Comparison of ENCODE assay signal across 10 mouse cellular contexts in the genomic region with DNA sequence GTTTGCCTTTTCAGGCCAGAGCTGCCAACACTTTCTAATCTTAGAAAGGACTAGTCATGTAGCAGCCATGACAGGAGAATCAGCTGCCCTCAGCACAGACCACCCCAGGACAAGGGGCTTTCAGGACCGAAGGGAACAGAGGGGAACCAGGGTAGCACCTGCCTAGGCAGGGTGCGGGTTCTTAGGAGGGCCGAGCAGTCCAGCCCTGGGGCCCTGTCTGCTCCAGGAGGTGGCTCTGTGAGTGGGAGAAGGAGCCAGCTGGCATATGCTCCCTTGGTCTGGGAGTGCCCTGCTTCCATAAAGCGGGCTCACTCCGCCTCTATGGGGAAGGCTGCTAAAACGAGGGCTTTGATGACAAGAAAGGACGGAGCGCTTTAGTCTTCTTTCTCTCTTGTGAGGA. TPM values are rescaled to one million over a fixed set of nuclear protein-coding genes. Genes with fewer than 3 reads are reported as not detected.
DNase-seq lines count a peak whose midpoint lies in the region; ATAC-seq and TF ChIP-seq lines count a peak whose summit lies in the region.
"Had no signal": no experiment of that assay in that cellular context is flagged by ENCODE, and none has a peak within 500 bp of the region (broad histone marks: within the 10 kb centered on the region; RNA-seq: fewer than 3 reads in every experiment).

No protein-coding gene starts in this region.

- H3K36me3 ChIP-seq in neural tube, embryonic 12.5 days = peaks cover 29% of the 10 kb centered on the region
- H3K36me3 ChIP-seq in heart, embryonic 10.5 days = peaks cover 5% of the 10 kb centered on the region
- H3K36me3 ChIP-seq in midbrain, postnatal 0 days (ENCODE audit: insufficient read depth, low read length) = peaks cover 31% of the 10 kb centered on the region

- 65% methylated on average over 8 of the region's 8 CpGs for WGBS in neural tube, embryonic 12.5 days
- 73% methylated on average over 8 of the region's 8 CpGs for WGBS in heart, embryonic 10.5 days
- WGBS in midbrain, postnatal 0 days = 53% methylated on average over 7 of the region's 8 CpGs

- no peak overlapping the region for H3K4me3 ChIP-seq in neural tube, embryonic 12.5 days
- no peak overlapping the region for H3K4me3 ChIP-seq in heart, embryonic 10.5 days
- no peak overlapping the region for H3K4me3 ChIP-seq in midbrain, postnatal 0 days (ENCODE audit: low read depth, low read length)
- H3K4me3 ChIP-seq: embryonic facial prominence, embryonic 15.5 days had no signal

- no peaks in the 10 kb centered on the region for H3K9me3 ChIP-seq in neural tube, embryonic 12.5 days
- no peaks in the 10 kb centered on the region for H3K9me3 ChIP-seq in heart, embryonic 10.5 days
- no peaks in the 10 kb centered on the region for H3K9me3 ChIP-seq in midbrain, postnatal 0 days (ENCODE audit: low read length)
- H3K9me3 ChIP-seq: embryonic facial prominence, embryonic 15.5 days had no signal

- no peak for TF ChIP-seq CTCF in midbrain, postnatal 0 days (IDR thresholded peaks at IDR 0.05)

- H3K27ac ChIP-seq in neural tube, embryonic 12.5 days = no peak overlapping the region
- peak overlapping the region; percentile 79 for H3K27ac ChIP-seq in heart, embryonic 10.5 days
- no peak overlapping the region for H3K27ac ChIP-seq in midbrain, postnatal 0 days (ENCODE audit: low read depth, low read length)
- H3K27ac ChIP-seq: embryonic facial prominence, embryonic 15.5 days had no signal

- DNase-seq in cerebellum, postnatal 4 days (ENCODE audit: low spot score in 2 of 2) = no peak
- no peak for DNase-seq in neural tube, embryonic 10.5 days (ENCODE audit: extremely low spot score, low spot score)
- no peak for DNase-seq in heart, embryonic 10.5 days (ENCODE audit: low spot score)
- peak; percentile 54 for DNase-seq in midbrain, postnatal 0 days (ENCODE audit: low spot score)
- no peak for DNase-seq in layer of hippocampus, adult 8-10 months (ENCODE audit: low spot score in 2 of 2)
- DNase-seq in kidney, adult 18-20 months = no peak
- DNase-seq: kidney, postnatal 4 days had no signal

- no peaks in the 10 kb centered on the region for H3K27me3 ChIP-seq in neural tube, embryonic 12.5 days (replicated peaks)
- no peaks in the 10 kb centered on the region for H3K27me3 ChIP-seq in heart, embryonic 10.5 days (ENCODE audit: insufficient read depth, poor library complexity, severe bottlenecking)
- H3K27me3 ChIP-seq in midbrain, postnatal 0 days (ENCODE audit: insufficient read depth, low read length) = no peaks in the 10 kb centered on the region
- H3K27me3 ChIP-seq: embryonic facial prominence, embryonic 15.5 days had no signal

- peak; percentile 62; the same call in 1 of the 2 replicates for ATAC-seq in cerebellum, adult (ENCODE audit: insufficient number of reproducible peaks, low FRiP score, low TSS enrichment)
- ATAC-seq in neural tube, embryonic 12.5 days (ENCODE audit: low FRiP score, low read depth) = no peak
- ATAC-seq in midbrain, postnatal 0 days (ENCODE audit: low FRiP score) = no peak

- peaks cover 12% of the 10 kb centered on the region for H3K4me1 ChIP-seq in neural tube, embryonic 12.5 days
- peaks cover 47% of the 10 kb centered on the region for H3K4me1 ChIP-seq in heart, embryonic 10.5 days
- peaks cover 3% of the 10 kb centered on the region; the same call in 1 of the 2 replicates for H3K4me1 ChIP-seq in midbrain, postnatal 0 days (ENCODE audit: insufficient read depth, low read length)

- 0 out of 2 replicates have a peak overlapping the region, but pooled peaks have one; percentile 19 for H3K9ac ChIP-seq in neural tube, embryonic 12.5 days
- no peak overlapping the region for H3K9ac ChIP-seq in midbrain, postnatal 0 days (replicated peaks; ENCODE audit: low read length, poor library complexity, severe bottlenecking)
- H3K9ac ChIP-seq: embryonic facial prominence, embryonic 15.5 days had no signal

- H3K4me2 ChIP-seq in neural tube, embryonic 12.5 days (replicated peaks) = no peak overlapping the region
- no peak overlapping the region for H3K4me2 ChIP-seq in midbrain, postnatal 0 days (ENCODE audit: low read depth, low read length, poor library complexity, severe bottlenecking)
- H3K4me2 ChIP-seq: embryonic facial prominence, embryonic 15.5 days had no signal

RNA-seq across cellular contexts. Expression of gene Srebf1, which starts 10.9 kb away (rescaled TPM):
- 50.0 and 50.9 TPM in 2 replicates for polyA plus RNA-seq in neural tube, embryonic 12.5 days (2016; fragmentation: Nextera tagmentation; extraction: Ambion mirVana)
- 38.2 and 40.3 TPM in 2 replicates for polyA plus RNA-seq in heart, embryonic 10.5 days (2016; fragmentation: Nextera tagmentation; extraction: Ambion mirVana)
- 77.1 and 96.5 TPM in 2 replicates for total RNA-seq in midbrain, postnatal 0 days (2014; rRNA removed)
- 34.5 and 38.1 TPM in 2 replicates for polyA plus RNA-seq in midbrain, postnatal 0 days (2015; fragmentation: Nextera tagmentation; extraction: Ambion mirVana)
- 100 to 1,000 TPM in 2 of 4 experiments, 10 to 100 TPM in 2; 84.3 to 119 (median 101) TPM for total RNA-seq in layer of hippocampus, adult 8-10 months (2022)
